Mouse (Mus musculus) midbrain, postnatal 0 days (tissue): ENCODE results near the gene Otud4. TPM values are rescaled to one million over a fixed set of nuclear protein-coding genes. Genes with fewer than 3 reads are reported as not detected.

ENCODE experiments used
- ATAC-seq: fragments of 200-750 bp; cut with Nextera tagmentation; 2 replicates; pipeline ENCODE4 v1.8.0; 2017; ENCODE audit warnings: moderate number of reproducible peaks, mild to moderate bottlenecking, moderate TSS enrichment, moderate library complexity; ENCODE audit not compliant: low FRiP score
- DNase-seq: peaks from one replicate; pipeline ENCODE4 v3.0.0-alpha.2; 2015; ENCODE audit warnings: low spot score
- H3K27ac ChIP-seq: fragments of 300-500 bp; sonication (generic); 2 replicates; pipeline ENCODE4 v1.5.1; 2014; ENCODE audit warnings: low read depth, mild to moderate bottlenecking, low read length, mixed read lengths
- H3K27me3 ChIP-seq: fragments of 300-500 bp; sonication (generic); 2 replicates; pipeline ENCODE4 v1.6.1; 2014; ENCODE audit warnings: low read length, control low read depth, mixed read lengths; ENCODE audit not compliant: insufficient read depth
- H3K36me3 ChIP-seq: fragments of 300-500 bp; sonication (generic); 2 replicates; pipeline ENCODE4 v1.6.1; 2014; ENCODE audit warnings: low read length, control low read depth, mixed read lengths; ENCODE audit not compliant: insufficient read depth
- H3K4me1 ChIP-seq: fragments of 300-500 bp; sonication (generic); 2 replicates; pipeline ENCODE4 v1.6.1; 2014; ENCODE audit warnings: mild to moderate bottlenecking, control low read depth, antibody characterized with exemption, low read length, mixed read lengths; ENCODE audit not compliant: insufficient read depth
- H3K4me2 ChIP-seq: fragments of 300-500 bp; sonication (generic); 2 replicates; pipeline ENCODE4 v1.6.1; 2014; ENCODE audit warnings: low read depth, mild to moderate bottlenecking, low read length, mixed read lengths; ENCODE audit not compliant: poor library complexity, severe bottlenecking
- H3K4me3 ChIP-seq: fragments of 300-500 bp; sonication (generic); 2 replicates; pipeline ENCODE4 v1.5.1; 2014; ENCODE audit warnings: low read depth, mild to moderate bottlenecking, low read length, moderate library complexity
- H3K9ac ChIP-seq: fragments of 300-500 bp; sonication (generic); replicated peaks from 2 replicates; pipeline ENCODE4 v1.6.1; 2014; ENCODE audit warnings: mild to moderate bottlenecking, low read length, moderate library complexity, mixed read lengths; ENCODE audit not compliant: poor library complexity, severe bottlenecking
- H3K9me3 ChIP-seq: fragments of 300-500 bp; sonication (generic); 2 replicates; pipeline ENCODE4 v1.6.1; 2016; ENCODE audit warnings: low read length, control low read depth
- CTCF ChIP-seq: IDR thresholded peaks from 2 replicates; pipeline ENCODE4 v1.5.1; 2016; ENCODE audit warnings: antibody characterized with exemption, mild to moderate bottlenecking
- WGBS: fragments of 180-500 bp; shearing (Covaris S2); extraction: QIAGEN DNeasy Blood & Tissue Kit; methylation state at CpG from one replicate; pipeline ENCODE4 v1.1.7; 2014; 5-methylcytosine and 5-hydroxymethylcytosine counted together
- polyA plus RNA-seq: library from polyadenylated mRNA; unstranded; fragments of >200 nt; fragmentation: Nextera tagmentation; extraction: Ambion mirVana; gene quantifications from 2 replicates; pipeline ENCODE4 v1.2.1, GENCODE M21; 2015
- total RNA-seq: library from RNA; depleted of rRNA; stranded (reverse); fragments of >200 nt; gene quantifications from 2 replicates; pipeline ENCODE4 v1.2.3, GENCODE M21; 2014

The Otud4 gene
- total and polyA plus RNA-seq, 2 experiments from 2014 or later, result 6.4 to 24.3 TPM

DNA sequence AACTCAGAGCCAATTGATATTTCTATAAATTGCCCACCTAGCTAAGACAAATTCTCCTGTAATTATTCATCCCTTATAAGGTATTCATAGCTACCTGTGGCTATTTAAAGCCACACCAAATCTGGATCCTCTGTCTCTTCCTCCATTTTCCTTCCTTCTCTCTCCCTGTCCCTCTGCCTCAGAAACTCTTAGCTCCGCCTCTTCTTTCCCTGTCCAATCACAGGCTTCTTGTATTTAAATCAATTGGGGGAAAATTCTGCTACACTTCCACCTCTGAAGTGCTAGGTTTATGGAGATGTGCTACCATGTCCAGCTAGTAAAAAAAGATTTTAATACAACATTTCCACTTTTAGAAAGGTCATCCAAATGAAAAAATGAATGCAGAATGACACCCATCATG, 3.9 kb upstream of the Otud4 start:
- H3K4me1 ChIP-seq, result no peaks in the 10 kb centered on the region
- no peak overlapping the region for H3K9ac ChIP-seq
- ATAC-seq (no peak), DNase-seq (no peak)
- no peak for TF ChIP-seq CTCF
- no peak overlapping the region for H3K4me2 ChIP-seq
- no peaks in the 10 kb centered on the region for H3K9me3 ChIP-seq
- 100% methylated on average over 1 of the region's 1 CpGs for WGBS
- no peak overlapping the region for H3K27ac ChIP-seq
- H3K36me3 ChIP-seq, result no peaks in the 10 kb centered on the region
- H3K27me3 ChIP-seq, result no peaks in the 10 kb centered on the region
- H3K4me3 ChIP-seq, result no peak overlapping the region

DNA sequence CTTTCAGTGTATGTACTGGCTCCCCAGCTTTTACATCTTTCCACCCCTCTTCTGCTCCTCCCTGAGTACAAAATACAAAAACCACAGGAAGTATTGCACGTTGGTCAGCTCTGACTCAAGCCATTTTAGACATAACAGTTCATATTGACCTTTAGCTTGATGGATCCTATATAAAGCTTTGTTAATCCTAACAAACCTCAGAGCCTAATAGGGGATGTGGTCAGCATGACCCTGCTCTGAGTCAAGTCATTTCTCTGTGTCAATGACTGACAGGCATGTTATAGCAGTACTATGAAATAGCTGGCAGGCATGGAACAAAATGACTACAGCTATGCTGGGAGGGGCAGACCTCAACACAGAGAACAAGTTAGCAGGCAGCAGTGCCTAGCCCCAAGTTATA, 3.3 kb upstream of the Otud4 start:
- no peak for TF ChIP-seq CTCF
- no peaks in the 10 kb centered on the region for H3K27me3 ChIP-seq
- H3K4me3 ChIP-seq, result no peak overlapping the region
- H3K9me3 ChIP-seq, result no peaks in the 10 kb centered on the region
- H3K4me2 ChIP-seq, result no peak overlapping the region
- no peak for ATAC-seq
- H3K36me3 ChIP-seq, result no peaks in the 10 kb centered on the region
- peaks cover 4% of the 10 kb centered on the region; the same call in 1 of the 2 replicates for H3K4me1 ChIP-seq
- H3K9ac ChIP-seq, result no peak overlapping the region
- 72% methylated on average over 1 of the region's 1 CpGs for WGBS
- H3K27ac ChIP-seq, result no peak overlapping the region
- DNase-seq, result no peak

DNA sequence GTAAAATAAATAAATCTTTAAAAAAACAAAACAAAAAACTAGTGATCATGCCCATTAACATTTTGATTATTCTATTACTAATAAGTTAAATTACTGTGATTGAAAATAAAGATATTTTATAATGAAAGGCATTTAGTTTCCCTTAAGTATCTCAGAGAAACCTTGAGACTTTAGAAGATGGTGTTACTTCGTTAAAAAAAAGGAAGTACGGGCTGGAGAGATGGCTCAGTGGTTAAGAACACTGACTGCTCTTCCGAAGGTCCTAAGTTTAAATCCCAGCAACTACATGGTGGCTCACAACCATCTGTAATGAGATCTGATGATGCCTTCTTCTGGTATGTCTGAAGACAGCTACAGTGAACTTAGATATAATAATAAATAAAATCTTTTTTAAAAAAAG, 2.2 kb upstream of the Otud4 start:
- WGBS, result 91% methylated on average over 3 of the region's 3 CpGs
- no peak for TF ChIP-seq CTCF
- no peaks in the 10 kb centered on the region for H3K27me3 ChIP-seq
- H3K4me2 ChIP-seq, result no peak overlapping the region
- peaks cover 7% of the 10 kb centered on the region; the same call in 1 of the 2 replicates for H3K4me1 ChIP-seq
- H3K36me3 ChIP-seq, result no peaks in the 10 kb centered on the region
- H3K9me3 ChIP-seq, result no peaks in the 10 kb centered on the region
- ATAC-seq, result no peak
- no peak overlapping the region for H3K4me3 ChIP-seq
- DNase-seq, result no peak
- no peak overlapping the region for H3K27ac ChIP-seq
- H3K9ac ChIP-seq, result no peak overlapping the region

- Histone ChIP-seq H3K9me3 (no peaks in the 10 kb centered on the region), H3K9ac (peak overlapping the region; percentile 84), H3K4me3 (peak overlapping the region; percentile 88), H3K27me3 (no peaks in the 10 kb centered on the region), H3K4me2 (peak overlapping the region; percentile 72), H3K36me3 (no peaks in the 10 kb centered on the region), H3K4me1 (peaks cover 7% of the 10 kb centered on the region; the same call in 1 of the 2 replicates), H3K27ac (peak overlapping the region; percentile 91)
- no peak for ATAC-seq
- 3% methylated on average over 11 of the region's 11 CpGs for WGBS
- TF ChIP-seq CTCF, result no peak
- peak; percentile 38 for DNase-seq
Measured at GRCm38 (mm10) chr8:79638001-79638706, 1.3 kb upstream of the Otud4 start.

- Histone ChIP-seq H3K9me3 (no peaks in the 10 kb centered on the region), H3K4me1 (peaks cover 7% of the 10 kb centered on the region; the same call in 1 of the 2 replicates), H3K4me3 (peak overlapping the region; percentile 88), H3K4me2 (peak overlapping the region; percentile 72), H3K9ac (peak overlapping the region; percentile 84), H3K27ac (peak overlapping the region; percentile 91), H3K27me3 (no peaks in the 10 kb centered on the region), H3K36me3 (no peaks in the 10 kb centered on the region)
- 0 out of 2 replicates have a peak, but pooled peaks have one; percentile 4 for TF ChIP-seq CTCF
- under 1% methylated on average over 75 of the region's 77 CpGs for WGBS
- ATAC-seq, result peak; percentile 99
- peak; percentile 99 for DNase-seq
Measured at GRCm38 (mm10) chr8:79638707-79639549, 490 bp upstream of the Otud4 start.
